Mouse (Mus musculus) hindbrain, embryonic 15.5 days (tissue): ENCODE results near the gene Chmp1a. TPM values are rescaled to one million over a fixed set of nuclear protein-coding genes. Genes with fewer than 3 reads are reported as not detected.
"Not testable (repeated sequence)": the region's sequence is repeated elsewhere in the genome, so short reads cannot be mapped to it uniquely, and the experiment has no call there.

Source experiments
- ATAC-seq: fragments of 200-750 bp; cut with Nextera tagmentation; 2 replicates; pipeline ENCODE4 v1.8.0; 2017; ENCODE audit warnings: low read depth, moderate number of reproducible peaks, moderate TSS enrichment; ENCODE audit not compliant: low FRiP score
- H3K27ac ChIP-seq: fragments of 300-500 bp; sonication (generic); replicated peaks from 2 replicates; pipeline ENCODE4 v1.5.1; 2015; ENCODE audit warnings: mild to moderate bottlenecking, inconsistent platforms
- H3K27me3 ChIP-seq: fragments of 300-500 bp; sonication (generic); 2 replicates; pipeline ENCODE4 v1.6.1; 2015; ENCODE audit warnings: control low read depth, inconsistent platforms
- H3K36me3 ChIP-seq: fragments of 300-500 bp; sonication (generic); 2 replicates; pipeline ENCODE4 v1.6.1; 2015; ENCODE audit warnings: control low read depth, inconsistent platforms
- H3K4me1 ChIP-seq: fragments of 300-500 bp; sonication (generic); replicated peaks from 2 replicates; pipeline ENCODE4 v1.6.1; 2015; ENCODE audit warnings: control low read depth, inconsistent platforms
- H3K4me2 ChIP-seq: fragments of 300-500 bp; sonication (generic); 2 replicates; pipeline ENCODE4 v1.6.1; 2015; ENCODE audit warnings: moderate library complexity, mild to moderate bottlenecking, inconsistent platforms
- H3K4me3 ChIP-seq: fragments of 300-500 bp; sonication (generic); 2 replicates; pipeline ENCODE4 v1.5.1; 2015; ENCODE audit warnings: mild to moderate bottlenecking, inconsistent platforms
- H3K9ac ChIP-seq: fragments of 300-500 bp; sonication (generic); 2 replicates; pipeline ENCODE4 v1.6.1; 2015; ENCODE audit warnings: inconsistent platforms
- H3K9me3 ChIP-seq: fragments of 300-500 bp; sonication (generic); 2 replicates; pipeline ENCODE4 v1.6.1; 2016; ENCODE audit warnings: control low read depth, inconsistent platforms
- WGBS: fragments of 180-500 bp; shearing (Covaris S2); methylation state at CpG from one replicate; pipeline ENCODE4 v1.1.7; 2015; 5-methylcytosine and 5-hydroxymethylcytosine counted together
- polyA plus RNA-seq: library from polyadenylated mRNA; unstranded; fragments of >200 nt; fragmentation: Nextera tagmentation; extraction: Ambion mirVana; gene quantifications from 2 replicates; pipeline ENCODE4 v1.2.1, GENCODE M21; 2015

The Chmp1a gene
- 200 and 215 TPM in 2 replicates for polyA plus RNA-seq

DNA sequence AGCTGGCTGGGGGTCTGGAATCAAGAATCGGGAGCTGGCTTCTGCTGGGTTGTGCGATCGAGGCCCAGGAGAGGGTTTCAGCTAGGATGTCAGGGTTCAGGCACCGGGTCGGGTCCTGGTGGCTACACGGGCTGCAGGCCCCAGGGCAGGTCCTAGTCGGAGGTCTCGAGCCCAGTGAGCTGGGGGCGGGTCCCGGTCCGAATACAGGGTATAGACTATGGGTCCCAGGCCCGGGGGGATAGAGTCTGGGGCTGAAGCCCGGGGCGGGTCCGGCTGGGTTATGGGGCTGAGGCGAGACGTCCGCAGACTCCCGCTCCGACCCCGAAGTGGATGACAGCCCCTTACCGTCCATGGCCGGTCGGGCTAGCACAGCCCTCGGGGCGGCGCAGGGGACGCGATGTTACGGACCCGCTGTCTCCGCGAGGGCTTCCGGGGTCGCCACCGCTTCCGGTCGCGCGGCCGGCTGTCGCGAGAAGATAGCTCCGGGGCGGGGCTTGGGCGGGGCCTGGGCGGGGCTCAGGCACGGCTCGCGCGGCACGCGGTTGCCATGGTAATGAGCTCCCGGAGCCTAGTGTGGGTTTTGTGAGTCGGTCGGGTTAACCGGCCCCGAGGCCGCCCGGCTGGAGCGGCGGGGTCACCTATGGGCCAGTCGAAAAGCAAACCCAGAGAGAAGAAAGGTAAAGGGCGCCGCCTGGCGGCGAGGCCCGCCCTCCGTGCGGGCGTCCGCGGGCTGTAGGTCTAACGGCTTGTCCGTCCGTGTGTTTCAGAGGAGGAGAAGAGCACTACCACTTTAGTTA, at the start of gene Chmp1a, which contains the start of gene Spata33:
Chmp1a (minus strand) TSS at position 443 of the 797 bp plus-strand sequence.
Spata33 (plus strand) TSS at position 512 of the 797 bp plus-strand sequence.
- H3K27ac ChIP-seq, result peak within 1 kb of the TSS; percentile 66
- peak within 1 kb of the TSS; percentile 90 for H3K9ac ChIP-seq
- no peaks in the 10 kb centered on the region for H3K27me3 ChIP-seq
- whole genome bisulfite sequencing, result 1% methylated on average over 74 of the region's 76 CpGs
- ATAC-seq, result peak; percentile 95
- peaks cover 22% of the 10 kb centered on the region for H3K4me1 ChIP-seq
- H3K9me3 ChIP-seq, result no peaks in the 10 kb centered on the region
- peak within 1 kb of the TSS; percentile 97 for H3K4me2 ChIP-seq
- peaks cover 7% of the 10 kb centered on the region for H3K36me3 ChIP-seq
- H3K4me3 ChIP-seq, result peak within 1 kb of the TSS; percentile 83

DNA sequence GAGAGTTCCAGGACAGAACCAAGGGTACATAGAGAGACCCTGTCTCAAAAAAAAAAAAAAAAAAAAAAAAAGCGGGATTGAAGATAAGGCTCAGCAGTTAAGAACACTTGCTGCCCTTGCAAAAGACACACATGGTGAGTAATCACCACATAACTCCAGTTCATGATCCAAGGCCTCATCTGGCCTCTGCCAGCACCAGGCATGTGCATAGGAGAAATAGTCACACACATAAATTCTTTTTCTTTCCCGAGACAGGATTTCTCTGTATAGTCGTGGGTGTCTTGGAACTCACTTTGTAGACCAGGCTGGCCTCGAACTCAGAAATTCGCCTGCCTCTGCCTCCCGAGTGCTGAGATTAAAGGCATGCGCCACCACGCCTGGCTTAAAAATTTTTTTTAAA, 45.0 kb upstream of the Chmp1a start:
- not testable (repeated sequence) for H3K4me3 ChIP-seq, H3K9ac ChIP-seq, H3K4me2 ChIP-seq, H3K27me3 ChIP-seq, H3K9me3 ChIP-seq, H3K27ac ChIP-seq, ATAC-seq
- 92% methylated on average over 8 of the region's 8 CpGs for WGBS
- Histone ChIP-seq H3K36me3 (peaks cover 34% of the 10 kb centered on the region), H3K4me1 (peaks cover 30% of the 10 kb centered on the region)

DNA sequence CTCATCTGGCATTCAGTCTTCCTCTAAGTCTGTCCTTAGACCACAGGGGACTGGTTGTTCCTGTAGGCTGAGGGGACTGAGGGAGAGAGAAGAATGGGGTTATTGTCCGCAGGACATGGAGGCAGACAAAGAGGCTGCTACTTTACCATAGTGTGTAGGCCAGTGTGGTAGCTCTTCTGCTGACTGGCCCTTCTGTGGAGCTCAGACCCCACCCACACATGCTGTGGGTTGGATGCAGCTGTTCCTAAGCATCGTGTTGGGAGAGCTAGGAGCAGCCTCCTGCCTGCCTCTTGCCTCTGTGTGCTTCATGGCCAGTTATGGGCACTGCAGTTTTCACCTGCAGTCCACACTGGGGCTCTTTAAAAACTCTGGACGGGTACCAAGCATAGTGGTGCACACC, 44.6 kb upstream of the Chmp1a start:
- peaks cover 32% of the 10 kb centered on the region for H3K4me1 ChIP-seq
- H3K27ac ChIP-seq, result no peak overlapping the region
- no peak for ATAC-seq
- 60% methylated on average over 3 of the region's 3 CpGs for WGBS
- H3K4me3 ChIP-seq, result no peak overlapping the region
- no peaks in the 10 kb centered on the region for H3K27me3 ChIP-seq
- H3K4me2 ChIP-seq, result no peak overlapping the region
- peaks cover 33% of the 10 kb centered on the region for H3K36me3 ChIP-seq
- no peaks in the 10 kb centered on the region for H3K9me3 ChIP-seq
- no peak overlapping the region for H3K9ac ChIP-seq

DNA sequence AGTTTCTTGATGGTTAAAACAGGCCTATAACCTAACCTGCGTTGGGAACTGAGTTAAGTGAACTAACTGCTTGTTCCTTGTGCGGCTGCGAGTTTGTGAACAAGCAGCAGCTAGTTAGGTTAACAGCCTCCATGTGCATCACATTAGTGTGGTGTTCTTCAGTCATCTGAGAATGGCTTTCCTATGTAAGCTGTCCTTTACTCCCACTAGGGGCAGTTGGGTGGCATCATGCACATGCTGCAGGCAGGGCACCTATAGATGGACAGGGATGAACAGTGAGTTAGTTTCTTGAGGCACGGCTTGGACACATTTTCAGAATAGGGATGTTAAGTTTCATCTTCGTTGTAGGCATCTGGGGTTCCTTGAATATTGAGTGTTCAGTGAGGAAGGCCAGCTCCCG, 42.6 kb upstream of the Chmp1a start:
- Histone ChIP-seq H3K4me3 (peak overlapping the region; percentile 84), H3K9me3 (no peaks in the 10 kb centered on the region), H3K4me1 (peaks cover 32% of the 10 kb centered on the region), H3K27me3 (no peaks in the 10 kb centered on the region), H3K36me3 (peaks cover 43% of the 10 kb centered on the region), H3K27ac (no peak overlapping the region), H3K9ac (peak overlapping the region; percentile 90), H3K4me2 (peak overlapping the region; percentile 92)
- WGBS, result 71% methylated on average over 6 of the region's 6 CpGs
- ATAC-seq, result no peak

DNA sequence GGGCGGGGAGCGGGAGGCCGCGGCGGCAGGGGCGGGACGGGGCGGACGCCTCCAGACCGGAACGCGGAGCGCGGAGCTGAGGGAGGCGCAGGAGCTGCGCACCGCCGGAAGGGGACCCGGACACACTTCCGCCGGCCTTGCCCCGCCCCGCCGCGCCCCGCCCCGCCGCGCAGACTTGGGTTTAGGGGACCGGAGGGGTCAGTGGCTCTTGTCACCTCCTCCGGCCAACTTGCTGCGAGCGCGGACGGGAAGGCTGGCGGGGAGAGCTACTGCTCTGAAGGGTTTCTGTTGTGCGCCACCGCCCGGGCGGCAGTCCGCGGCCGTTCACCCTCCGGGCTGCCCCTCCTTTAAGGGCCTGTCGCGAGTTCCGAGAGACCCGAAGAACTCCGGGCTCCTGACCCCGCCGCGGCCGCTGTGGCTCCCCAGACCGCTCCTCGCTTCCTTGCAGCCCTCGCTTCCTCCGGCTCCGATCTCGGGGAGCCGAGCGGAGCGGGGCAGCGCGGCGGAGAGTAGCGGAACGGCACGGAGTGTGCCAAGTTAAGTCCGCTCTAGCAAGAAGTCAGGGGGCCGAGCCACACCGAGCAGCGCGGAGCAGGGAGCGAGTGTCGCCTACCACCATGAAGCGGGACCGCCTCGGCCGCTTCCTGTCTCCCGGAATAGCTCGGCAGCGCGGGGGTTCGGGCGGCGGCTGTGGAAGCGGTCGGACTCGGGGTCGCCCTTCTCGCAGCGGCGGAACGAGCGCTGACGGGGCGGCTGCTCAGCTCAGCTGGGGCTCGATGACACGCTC, 41.7 kb upstream of the Chmp1a start, which contains the start of the genes Zfp276 and Vps9d1:
Zfp276 (plus strand) TSS at position 97 of the 787 bp plus-strand sequence.
Vps9d1 (minus strand) TSS at position 250 of the 787 bp plus-strand sequence.
- Histone ChIP-seq H3K4me1 (peaks cover 32% of the 10 kb centered on the region), H3K9me3 (no peaks in the 10 kb centered on the region), H3K4me2 (peak within 1 kb of the TSS; percentile 92), H3K9ac (peak within 1 kb of the TSS; percentile 90), H3K27ac (peak within 1 kb of the TSS; percentile 91), H3K27me3 (no peaks in the 10 kb centered on the region), H3K36me3 (peaks cover 40% of the 10 kb centered on the region), H3K4me3 (peak within 1 kb of the TSS; percentile 84)
- peak; percentile 95 for ATAC-seq
- under 1% methylated on average over 83 of the region's 99 CpGs for WGBS

DNA sequence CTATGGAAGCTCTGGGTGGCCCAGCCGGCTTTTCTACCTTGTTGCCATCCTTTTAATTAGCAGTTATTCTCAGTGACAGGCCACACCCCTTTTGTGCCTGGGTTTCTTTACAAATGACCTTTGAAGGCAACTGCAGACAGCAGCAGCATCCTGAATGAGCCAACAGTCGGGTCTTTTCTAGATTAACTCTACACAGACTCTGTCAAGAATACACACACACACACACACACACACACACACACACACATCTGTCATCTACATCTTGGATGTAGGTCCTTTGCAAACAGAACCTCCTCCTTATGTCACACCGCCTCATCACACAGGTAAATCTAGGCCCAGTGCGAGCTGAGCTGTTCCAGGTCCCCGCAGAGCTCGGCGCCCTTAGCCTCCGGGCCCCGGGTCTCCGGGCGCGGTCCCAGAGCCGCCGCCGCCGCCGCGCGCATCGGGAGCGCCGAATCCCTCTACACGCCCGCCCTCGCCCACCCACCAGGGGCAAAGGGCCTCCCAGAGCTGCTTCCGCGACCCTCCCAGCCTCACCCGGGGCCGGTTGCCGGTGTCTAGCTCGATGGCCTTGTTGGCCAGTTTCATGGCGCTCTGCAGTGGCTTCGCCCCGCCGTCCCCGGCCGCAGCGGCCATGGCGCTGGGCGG, 41.0 kb upstream of the Chmp1a start:
- no peaks in the 10 kb centered on the region for H3K27me3 ChIP-seq
- H3K4me3 ChIP-seq, result peak overlapping the region; percentile 84
- peak overlapping the region; percentile 91 for H3K27ac ChIP-seq
- no peaks in the 10 kb centered on the region for H3K9me3 ChIP-seq
- under 1% methylated on average over 40 of the region's 40 CpGs for WGBS
- peaks cover 40% of the 10 kb centered on the region for H3K36me3 ChIP-seq
- peak overlapping the region; percentile 90 for H3K9ac ChIP-seq
- no peak; the same call in none of the 2 replicates for ATAC-seq
- H3K4me2 ChIP-seq, result peak overlapping the region; percentile 92
- H3K4me1 ChIP-seq, result peaks cover 32% of the 10 kb centered on the region

DNA sequence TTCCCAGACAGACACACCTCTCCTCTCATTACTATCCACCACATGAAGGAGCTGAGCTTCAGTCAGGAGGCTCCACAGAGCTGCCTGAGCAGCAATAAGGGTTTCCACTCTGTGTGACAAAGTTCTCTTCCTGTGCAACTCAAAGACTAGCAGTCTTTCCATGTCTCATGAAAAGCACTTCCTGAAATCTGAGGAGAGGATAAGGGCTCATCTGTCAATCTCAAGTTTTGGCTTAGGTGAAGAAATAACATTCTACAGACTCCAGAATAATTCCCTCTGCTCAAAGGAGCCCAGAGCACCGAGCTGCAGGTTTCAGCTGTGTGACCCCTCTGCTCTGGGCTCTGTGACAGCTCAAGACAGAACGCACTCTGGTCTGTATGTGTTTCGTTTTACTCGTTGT, 40.4 kb upstream of the Chmp1a start:
- Histone ChIP-seq H3K4me1 (peaks cover 32% of the 10 kb centered on the region), H3K36me3 (peaks cover 40% of the 10 kb centered on the region), H3K27me3 (no peaks in the 10 kb centered on the region), H3K4me3 (peak overlapping the region; percentile 84), H3K27ac (0 out of 2 replicates have a peak overlapping the region, but pooled peaks have one; percentile 91), H3K4me2 (peak overlapping the region; percentile 92), H3K9me3 (no peaks in the 10 kb centered on the region), H3K9ac (peak overlapping the region; percentile 90)
- no peak for ATAC-seq
- 57% methylated on average over 4 of the region's 4 CpGs for WGBS

DNA sequence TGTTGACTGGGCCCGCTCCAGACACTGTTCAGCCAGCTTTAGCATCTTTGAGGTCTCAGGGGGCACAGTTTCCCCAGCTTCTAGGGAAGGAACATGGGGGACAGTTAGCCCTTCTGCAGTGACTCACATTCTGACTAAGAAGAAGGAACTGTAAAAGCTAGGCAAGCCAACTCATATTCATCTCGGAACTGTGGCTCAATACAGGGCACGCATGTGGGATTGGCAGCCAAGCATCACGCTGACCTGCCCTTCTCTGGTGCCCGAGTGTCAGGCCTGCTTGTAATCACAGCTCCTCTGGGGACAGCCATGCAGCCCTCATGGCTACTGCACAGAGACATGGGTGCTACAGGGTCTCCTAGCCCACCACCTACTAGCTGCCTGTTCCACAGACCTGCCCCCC, 38.4 kb upstream of the Chmp1a start:
- peaks cover 55% of the 10 kb centered on the region for H3K36me3 ChIP-seq
- no peak for ATAC-seq
- WGBS, result 96% methylated on average over 5 of the region's 5 CpGs

DNA sequence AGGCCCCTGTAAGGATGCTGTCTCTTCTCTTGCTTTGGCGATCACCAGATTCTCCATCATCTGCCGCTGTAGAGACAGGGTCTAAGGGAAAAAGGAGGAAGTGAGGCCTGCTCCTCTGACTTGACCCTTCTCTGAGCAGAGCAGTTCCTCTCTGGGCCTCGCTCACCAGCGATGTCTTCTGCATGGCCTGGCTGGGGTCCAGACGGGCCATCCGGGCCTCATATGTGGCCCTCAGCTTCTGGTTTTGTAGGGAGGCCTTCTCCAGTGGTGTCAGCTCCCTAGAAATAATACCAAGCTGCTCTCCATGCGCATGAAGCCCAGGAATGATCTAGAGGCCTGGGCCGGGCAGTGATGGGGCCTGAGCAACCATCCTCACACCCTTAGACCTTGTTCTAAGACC, 36.0 kb upstream of the Chmp1a start:
- Histone ChIP-seq H3K36me3 (peaks cover 75% of the 10 kb centered on the region), H3K27ac (no peak overlapping the region), H3K4me3 (no peak overlapping the region), H3K9ac (no peak overlapping the region), H3K4me2 (no peak overlapping the region), H3K9me3 (no peaks in the 10 kb centered on the region), H3K27me3 (no peaks in the 10 kb centered on the region), H3K4me1 (peaks cover 10% of the 10 kb centered on the region)
- no peak for ATAC-seq
- WGBS, result 95% methylated on average over 7 of the region's 8 CpGs

More for the DNA sequence above, 38.4 kb upstream of the Chmp1a start:
- H3K9me3 ChIP-seq, result no peaks in the 10 kb centered on the region
- peaks cover 22% of the 10 kb centered on the region for H3K4me1 ChIP-seq
- H3K4me2 ChIP-seq, result no peak overlapping the region
- no peak overlapping the region for H3K4me3 ChIP-seq
- H3K27me3 ChIP-seq, result no peaks in the 10 kb centered on the region
- H3K9ac ChIP-seq, result no peak overlapping the region
- H3K27ac ChIP-seq, result no peak overlapping the region

DNA sequence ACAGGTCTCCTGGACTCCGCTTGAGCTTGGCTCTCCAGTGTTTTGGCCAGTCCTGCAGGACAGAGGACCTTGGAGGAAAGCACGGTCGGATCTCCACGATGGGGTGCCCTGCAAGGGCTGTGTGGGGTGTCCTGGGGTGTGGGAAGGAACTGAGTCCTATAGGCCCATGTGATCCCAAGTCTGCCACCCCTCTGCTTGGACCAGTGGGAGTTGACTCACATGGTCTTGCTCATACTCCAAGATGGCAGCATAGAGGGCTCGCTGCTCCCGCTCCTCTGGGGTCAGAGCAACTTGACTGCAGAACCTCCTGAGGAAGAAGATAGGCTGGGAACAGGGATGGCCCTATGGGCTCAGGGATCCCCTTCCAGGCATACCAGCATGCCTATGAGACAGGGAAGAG, 35.2 kb upstream of the Chmp1a start:
- Histone ChIP-seq H3K9me3 (no peaks in the 10 kb centered on the region), H3K4me2 (no peak overlapping the region), H3K4me3 (no peak overlapping the region), H3K27me3 (no peaks in the 10 kb centered on the region), H3K36me3 (peaks cover 81% of the 10 kb centered on the region), H3K9ac (no peak overlapping the region), H3K4me1 (peaks cover 4% of the 10 kb centered on the region), H3K27ac (no peak overlapping the region)
- no peak for ATAC-seq
- 95% methylated on average over 6 of the region's 6 CpGs for WGBS

DNA sequence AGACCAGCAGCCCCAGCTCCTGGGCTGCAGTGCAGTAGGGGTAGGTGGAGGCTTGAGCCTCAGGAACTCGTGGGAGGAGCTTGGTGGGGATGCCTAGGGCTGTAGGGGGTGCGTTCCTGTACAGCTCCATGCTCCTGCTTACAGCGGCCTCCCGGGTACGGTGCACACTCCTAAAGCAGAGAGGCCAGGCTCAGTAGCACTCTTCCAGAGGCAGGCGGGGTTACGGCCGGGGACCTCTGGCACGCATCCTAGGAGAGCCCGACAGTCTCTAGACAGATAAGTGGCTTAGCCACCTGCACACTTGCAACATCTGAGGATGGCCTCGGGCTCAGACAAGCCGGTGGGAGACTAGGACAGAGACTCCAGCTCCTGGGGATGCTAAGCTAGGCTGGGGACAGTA, 33.0 kb upstream of the Chmp1a start:
- Histone ChIP-seq H3K4me1 (no peaks in the 10 kb centered on the region), H3K27ac (no peak overlapping the region), H3K9ac (no peak overlapping the region), H3K4me3 (no peak overlapping the region), H3K9me3 (no peaks in the 10 kb centered on the region), H3K27me3 (no peaks in the 10 kb centered on the region), H3K36me3 (peaks cover 75% of the 10 kb centered on the region), H3K4me2 (no peak overlapping the region)
- ATAC-seq, result no peak
- WGBS, result 88% methylated on average over 12 of the region's 12 CpGs
